Mouse (Mus musculus): ENCODE results near the gene Mfsd6l. TPM values are rescaled to one million over a fixed set of nuclear protein-coding genes. Genes with fewer than 3 reads are reported as not detected.

Gene Mfsd6l
- polyA plus RNA-seq, 1 experiment from 2014 or later, result not detected

GRCm38 (mm10) chr11:68532773-68533172 is 23.2 kb upstream of the Mfsd6l start:
- Histone ChIP-seq H3K9ac (no peak overlapping the region), H3K9me3 (replicated peaks) (no peaks in the 10 kb centered on the region), H3K27ac (no peak overlapping the region), H3K36me3 (no peaks in the 10 kb centered on the region), H3K27me3 (replicated peaks) (peaks cover 4% of the 10 kb centered on the region; the same call in 1 of the 2 replicates), H3K4me1 (no peaks in the 10 kb centered on the region), H3K4me2 (no peak overlapping the region), H3K4me3 (no peak overlapping the region)
- ATAC-seq, result no peak
- WGBS (ENCODE audit: insufficient replicate concordance), result 58% methylated on average over 5 of the region's 5 CpGs

GRCm38 (mm10) chr11:68533971-68534475 is 22.0 kb upstream of the Mfsd6l start:
- ATAC-seq, result no peak

GRCm38 (mm10) chr11:68536026-68536425 is 20.0 kb upstream of the Mfsd6l start:
- ATAC-seq, result no peak
- WGBS (ENCODE audit: insufficient replicate concordance), result 56% methylated on average over 4 of the region's 4 CpGs
- Histone ChIP-seq H3K9ac (no peak overlapping the region), H3K4me3 (no peak overlapping the region), H3K27me3 (replicated peaks) (no peaks in the 10 kb centered on the region), H3K4me1 (no peaks in the 10 kb centered on the region), H3K27ac (no peak overlapping the region), H3K4me2 (no peak overlapping the region), H3K9me3 (replicated peaks) (no peaks in the 10 kb centered on the region), H3K36me3 (no peaks in the 10 kb centered on the region)

More at GRCm38 (mm10) chr11:68533971-68534475, 22.0 kb upstream of the Mfsd6l start:
- WGBS (ENCODE audit: insufficient replicate concordance), result 71% methylated on average over 6 of the region's 6 CpGs
- H3K9ac ChIP-seq, result no peak overlapping the region
- no peaks in the 10 kb centered on the region for H3K36me3 ChIP-seq
- no peak overlapping the region for H3K4me3 ChIP-seq
- H3K27ac ChIP-seq, result no peak overlapping the region
- H3K9me3 ChIP-seq (replicated peaks), result no peaks in the 10 kb centered on the region
- H3K4me2 ChIP-seq, result no peak overlapping the region
- H3K27me3 ChIP-seq (replicated peaks), result 0 out of 2 replicates have a peak, but pooled peaks cover under 1% of the 10 kb centered on the region
- no peaks in the 10 kb centered on the region for H3K4me1 ChIP-seq

GRCm38 (mm10) chr11:68536465-68536864 is 19.5 kb upstream of the Mfsd6l start:
- H3K27ac ChIP-seq, result no peak overlapping the region
- no peaks in the 10 kb centered on the region for H3K9me3 ChIP-seq (replicated peaks)
- no peak overlapping the region for H3K4me2 ChIP-seq
- 54% methylated on average over 4 of the region's 4 CpGs for WGBS (ENCODE audit: insufficient replicate concordance)
- H3K9ac ChIP-seq, result no peak overlapping the region
- no peak overlapping the region for H3K4me3 ChIP-seq
- H3K36me3 ChIP-seq, result no peaks in the 10 kb centered on the region
- no peak for ATAC-seq
- no peaks in the 10 kb centered on the region for H3K4me1 ChIP-seq
- H3K27me3 ChIP-seq (replicated peaks), result no peaks in the 10 kb centered on the region

GRCm38 (mm10) chr11:68539621-68540020 is 16.4 kb upstream of the Mfsd6l start:
- Histone ChIP-seq H3K27me3 (replicated peaks) (no peaks in the 10 kb centered on the region), H3K4me3 (no peak overlapping the region), H3K9me3 (replicated peaks) (no peaks in the 10 kb centered on the region), H3K4me2 (no peak overlapping the region), H3K9ac (no peak overlapping the region), H3K4me1 (0 out of 2 replicates have a peak, but pooled peaks cover under 1% of the 10 kb centered on the region), H3K27ac (no peak overlapping the region), H3K36me3 (no peaks in the 10 kb centered on the region)
- no peak for ATAC-seq
- WGBS (ENCODE audit: insufficient replicate concordance), result 54% methylated on average over 5 of the region's 5 CpGs

- no peaks in the 10 kb centered on the region for H3K36me3 ChIP-seq
- no peak overlapping the region for H3K9ac ChIP-seq
- 34% methylated on average over 8 of the region's 8 CpGs for WGBS (ENCODE audit: insufficient replicate concordance)
- H3K27me3 ChIP-seq (replicated peaks), result no peaks in the 10 kb centered on the region
- H3K4me1 ChIP-seq, result 0 out of 2 replicates have a peak, but pooled peaks cover 3% of the 10 kb centered on the region
- H3K4me3 ChIP-seq, result no peak overlapping the region
- ATAC-seq, result no peak
- H3K27ac ChIP-seq, result no peak overlapping the region
- no peaks in the 10 kb centered on the region for H3K9me3 ChIP-seq (replicated peaks)
- no peak overlapping the region for H3K4me2 ChIP-seq
These were observed 11.4 kb upstream of the Mfsd6l start for GRCm38 (mm10) chr11:68544554-68544953.

GRCm38 (mm10) chr11:68545172-68545571 is 10.8 kb upstream of the Mfsd6l start:
- Histone ChIP-seq H3K4me3 (no peak overlapping the region), H3K36me3 (no peaks in the 10 kb centered on the region), H3K4me2 (no peak overlapping the region), H3K4me1 (0 out of 2 replicates have a peak, but pooled peaks cover 3% of the 10 kb centered on the region), H3K27me3 (replicated peaks) (no peaks in the 10 kb centered on the region), H3K27ac (no peak overlapping the region), H3K9ac (no peak overlapping the region), H3K9me3 (replicated peaks) (no peaks in the 10 kb centered on the region)
- 42% methylated on average over 7 of the region's 7 CpGs for WGBS (ENCODE audit: insufficient replicate concordance)
- no peak for ATAC-seq

GRCm38 (mm10) chr11:68545682-68546222 is 10.2 kb upstream of the Mfsd6l start:
- 52% methylated on average over 8 of the region's 8 CpGs for WGBS (ENCODE audit: insufficient replicate concordance)
- no peaks in the 10 kb centered on the region for H3K36me3 ChIP-seq
- H3K27ac ChIP-seq, result no peak overlapping the region
- 0 out of 2 replicates have a peak, but pooled peaks cover 3% of the 10 kb centered on the region for H3K4me1 ChIP-seq
- no peak overlapping the region for H3K4me2 ChIP-seq
- no peak for ATAC-seq
- no peaks in the 10 kb centered on the region for H3K9me3 ChIP-seq (replicated peaks)
- H3K4me3 ChIP-seq, result no peak overlapping the region
- no peak overlapping the region for H3K9ac ChIP-seq
- H3K27me3 ChIP-seq (replicated peaks), result no peaks in the 10 kb centered on the region

- H3K27ac ChIP-seq, result no peak overlapping the region
- H3K27me3 ChIP-seq (replicated peaks), result no peaks in the 10 kb centered on the region
- H3K9me3 ChIP-seq (replicated peaks), result no peaks in the 10 kb centered on the region
- H3K9ac ChIP-seq, result no peak overlapping the region
- no peak for ATAC-seq
- 0 out of 2 replicates have a peak, but pooled peaks cover 3% of the 10 kb centered on the region for H3K4me1 ChIP-seq
- 54% methylated on average over 2 of the region's 2 CpGs for WGBS (ENCODE audit: insufficient replicate concordance)
- no peak overlapping the region for H3K4me2 ChIP-seq
- H3K4me3 ChIP-seq, result no peak overlapping the region
- H3K36me3 ChIP-seq, result no peaks in the 10 kb centered on the region
These were observed 8.5 kb upstream of the Mfsd6l start for GRCm38 (mm10) chr11:68547484-68547883.

- H3K4me2 ChIP-seq, result no peak overlapping the region
- H3K9ac ChIP-seq, result no peak overlapping the region
- H3K27me3 ChIP-seq (replicated peaks), result no peaks in the 10 kb centered on the region
- ATAC-seq, result no peak
- H3K9me3 ChIP-seq (replicated peaks), result no peaks in the 10 kb centered on the region
- no peaks in the 10 kb centered on the region for H3K36me3 ChIP-seq
- 0 out of 2 replicates have a peak, but pooled peaks cover 3% of the 10 kb centered on the region for H3K4me1 ChIP-seq
- no peak overlapping the region for H3K27ac ChIP-seq
- WGBS (ENCODE audit: insufficient replicate concordance), result 35% methylated on average over 3 of the region's 3 CpGs
- no peak overlapping the region for H3K4me3 ChIP-seq
These were observed 6.4 kb upstream of the Mfsd6l start for GRCm38 (mm10) chr11:68549597-68549996.

- ATAC-seq, result no peak
- H3K36me3 ChIP-seq, result no peaks in the 10 kb centered on the region
- H3K9me3 ChIP-seq (replicated peaks), result no peaks in the 10 kb centered on the region
- H3K4me3 ChIP-seq, result no peak overlapping the region
- no peak overlapping the region for H3K4me2 ChIP-seq
- H3K4me1 ChIP-seq, result no peaks in the 10 kb centered on the region
- WGBS (ENCODE audit: insufficient replicate concordance), result 41% methylated on average over 4 of the region's 4 CpGs
- no peak overlapping the region for H3K9ac ChIP-seq
- H3K27me3 ChIP-seq (replicated peaks), result no peaks in the 10 kb centered on the region; the same call in 1 of the 2 replicates
- H3K27ac ChIP-seq, result no peak overlapping the region
These were observed 5.6 kb upstream of the Mfsd6l start for GRCm38 (mm10) chr11:68550358-68550757.

GRCm38 (mm10) chr11:68553981-68554471 is 2.0 kb upstream of the Mfsd6l start:
- H3K27me3 ChIP-seq (replicated peaks), result peaks cover 17% of the 10 kb centered on the region
- H3K9ac ChIP-seq, result no peak overlapping the region
- peaks cover 5% of the 10 kb centered on the region; the same call in 1 of the 2 replicates for H3K4me1 ChIP-seq
- H3K4me2 ChIP-seq, result no peak overlapping the region
- ATAC-seq, result no peak
- no peak overlapping the region for H3K27ac ChIP-seq
- 36% methylated on average over 8 of the region's 8 CpGs for WGBS (ENCODE audit: insufficient replicate concordance)
- H3K36me3 ChIP-seq, result no peaks in the 10 kb centered on the region
- no peak overlapping the region for H3K4me3 ChIP-seq
- H3K9me3 ChIP-seq (replicated peaks), result no peaks in the 10 kb centered on the region

Measured in liver, embryonic 12.5 days (tissue).